In genomic region chr7:27166614-27167474, GRCm38 (mm10) we compare ENCODE assay signal across 7 mouse cellular contexts. TPM values are rescaled to one million over a fixed set of nuclear protein-coding genes. Genes with fewer than 3 reads are reported as not detected.
A peak's percentile ranks its signal among the peaks of the same experiment; 100 is the strongest.
DNase-seq lines count a peak whose midpoint lies in the region; ATAC-seq lines count a peak whose summit lies in the region.

Egln2 (minus strand) TSS chr7:27166802.

- H3K4me2 ChIP-seq in intestine, embryonic 15.5 days (replicated peaks): peak within 1 kb of the TSS; percentile 78

- 0 out of 2 replicates have a peak, but pooled peaks cover 3% of the 10 kb centered on the region for H3K36me3 ChIP-seq in intestine, embryonic 15.5 days
- H3K36me3 ChIP-seq in midbrain, embryonic 10.5 days: peaks cover 55% of the 10 kb centered on the region

- peak within 1 kb of the TSS; percentile 98 for H3K27ac ChIP-seq in intestine, embryonic 15.5 days
- peak within 1 kb of the TSS; percentile 98 for H3K27ac ChIP-seq in midbrain, embryonic 10.5 days (replicated peaks)

- ATAC-seq in intestine, embryonic 15.5 days: peak; percentile 88

- H3K9me3 ChIP-seq in intestine, embryonic 15.5 days: no peaks in the 10 kb centered on the region
- H3K9me3 ChIP-seq in midbrain, embryonic 10.5 days (replicated peaks): no peaks in the 10 kb centered on the region

- 1% methylated on average over 51 of the region's 61 CpGs for whole genome bisulfite sequencing in intestine, embryonic 15.5 days
- WGBS in midbrain, embryonic 10.5 days: 2% methylated on average over 61 of the region's 61 CpGs

- peak within 1 kb of the TSS; percentile 72 for H3K4me3 ChIP-seq in intestine, embryonic 15.5 days (replicated peaks)
- peak within 1 kb of the TSS; percentile 86 for H3K4me3 ChIP-seq in midbrain, embryonic 10.5 days

- no peaks in the 10 kb centered on the region for H3K27me3 ChIP-seq in intestine, embryonic 15.5 days (replicated peaks)
- H3K27me3 ChIP-seq in midbrain, embryonic 10.5 days (ENCODE audit: low read depth, poor library complexity, severe bottlenecking): no peaks in the 10 kb centered on the region

- DNase-seq in adrenal gland, adult 18-20 months (ENCODE audit: low spot score in 2 of 2): peak; percentile 94 to 95
- peak; percentile 95 for DNase-seq in embryo, embryonic 11 days
- DNase-seq in gastrocnemius, postnatal 36 days: peak; percentile 93 to 94
- DNase-seq in left cerebral cortex, postnatal 25 days (ENCODE audit: low spot score in 2 of 2): peak; percentile 97
- peak; percentile 96 for DNase-seq in midbrain, embryonic 10.5 days (ENCODE audit: low spot score)
- DNase-seq in right cerebral cortex, postnatal 4 days: peak; percentile 99

- H3K4me1 ChIP-seq in intestine, embryonic 15.5 days (replicated peaks): peaks cover 38% of the 10 kb centered on the region
- H3K4me1 ChIP-seq in midbrain, embryonic 10.5 days: peaks cover 48% of the 10 kb centered on the region

- H3K9ac ChIP-seq in intestine, embryonic 15.5 days: peak within 1 kb of the TSS; percentile 83

- intact Hi-C loops in gastrocnemius, postnatal 36 days (cut with DNase I): no loop called here
- intact Hi-C loops in left cerebral cortex, postnatal 25 days (cut with DNase I): loop anchor here (5.0 kb wide), 1 partner anchor 60 kb away; the partner anchor contains the start of gene Itpkc

RNA-seq across cellular contexts. Expression of gene Egln2, which starts in this region (rescaled TPM):
- total RNA-seq in adrenal gland, adult 18-20 months (2021): 100 to 1,000 TPM in 1 of 2 experiments, 10 to 100 TPM in 1; 76.0 to 106 TPM
- 100 to 1,000 TPM in 1 of 2 experiments, 10 to 100 TPM in 1; 99.1 to 112 TPM for total RNA-seq in gastrocnemius, postnatal 36 days (2021)
- polyA plus RNA-seq in intestine, embryonic 15.5 days (2015; fragmentation: Nextera tagmentation; extraction: Ambion mirVana): 68.1 and 73.0 TPM in 2 replicates
- 100 to 1,000 TPM in 1 of 2 experiments, 10 to 100 TPM in 1; 98.1 to 101 TPM for total RNA-seq in left cerebral cortex, postnatal 25 days (2021)
- polyA plus RNA-seq in midbrain, embryonic 10.5 days (2016; fragmentation: Nextera tagmentation; extraction: Ambion mirVana): 80.4 and 84.4 TPM in 2 replicates

Comparison
In these comparisons a context has a peak if more than half of its experiments do, and no peak if none do; other contexts are left out.
1. Peak in every context shown above with its lines: DNase-seq, ATAC-seq, H3K4me3 ChIP-seq and H3K27ac ChIP-seq.